Mouse (Mus musculus) adrenal gland, adult 18-20 months (tissue): ENCODE results near the gene AI467606. TPM values are rescaled to one million over a fixed set of nuclear protein-coding genes. Genes with fewer than 3 reads are reported as not detected.
"Not testable (repeated sequence)": the region's sequence is repeated elsewhere in the genome, so short reads cannot be mapped to it uniquely, and the experiment has no call there.

Experiments used
- DNase-seq, 2 experiments: peaks; one replicate each; pipeline ENCODE4 v3.0.0; 2021 to 2022; ENCODE audit warnings: low spot score in 2 of 2
- long read RNA-seq, 2 experiments: library from polyadenylated mRNA; stranded (forward); transcript quantifications; one replicate each; pipeline ENCODE4 v2.0.0; 2021
- total RNA-seq, 2 experiments: library from RNA; stranded (reverse); gene quantifications; 1 replicate in 1 of 2; 2 replicates in 1 of 2; pipeline ENCODE4 v1.2.3; 2021

The AI467606 gene
- 1 to 10 TPM in 1 of 2 experiments, under 1 TPM in 1; 0.96 to 1.6 TPM for total RNA-seq
- long read RNA-seq, experiment 1, partial matches to known transcripts, result 0 of 1 reads
- long read RNA-seq, experiment 1, other reads (novel, unspliced or antisense), result 0 of 1 reads
- long read RNA-seq, experiment 2, partial matches to known transcripts, result 0 of 1 reads
- long read RNA-seq, experiment 2, other reads (novel, unspliced or antisense), result 0 of 1 reads

DNA sequence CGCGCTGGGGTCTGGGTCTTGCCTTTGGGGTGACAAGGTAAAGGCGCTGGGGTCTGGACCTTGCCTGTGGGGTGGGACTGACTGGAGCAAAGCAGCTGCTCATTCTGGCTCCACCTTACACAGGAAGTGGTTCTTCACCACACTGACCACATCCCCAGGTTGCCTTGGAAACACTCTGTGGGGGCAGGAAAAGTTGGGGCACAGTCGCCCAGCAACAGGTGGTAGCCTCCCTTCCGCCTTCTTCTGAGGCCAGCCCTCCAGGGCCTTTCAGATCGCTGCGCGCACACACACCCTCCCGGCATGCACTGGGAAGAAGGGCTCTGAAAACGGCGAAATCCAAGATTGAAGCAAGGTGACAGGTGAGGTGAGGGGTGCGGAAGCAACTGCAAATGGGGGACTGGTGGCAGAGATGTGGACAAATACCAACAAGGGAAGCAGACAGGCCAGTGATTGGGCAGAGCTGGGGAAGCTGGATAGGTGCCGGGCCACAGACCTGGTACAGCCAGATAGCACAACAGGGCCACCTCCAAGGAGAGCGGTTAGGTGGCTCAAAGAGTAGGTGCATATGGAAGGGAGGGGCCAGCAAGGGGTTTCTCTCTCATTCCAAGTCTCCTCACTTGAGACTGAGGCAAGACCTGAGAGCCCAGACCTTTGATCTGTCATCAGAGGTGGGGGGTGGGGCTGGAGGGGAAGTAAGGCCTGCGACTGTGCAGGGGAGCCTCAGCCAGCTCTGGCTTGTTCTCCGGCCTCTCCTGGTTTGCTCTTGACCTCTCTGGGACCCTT is at the start of gene AI467606:
Gene AI467606 (plus strand): TSS at position 246 of the 783 bp plus-strand sequence.
- DNase-seq, result peak in 1 of 2 experiments; percentile 35

DNA sequence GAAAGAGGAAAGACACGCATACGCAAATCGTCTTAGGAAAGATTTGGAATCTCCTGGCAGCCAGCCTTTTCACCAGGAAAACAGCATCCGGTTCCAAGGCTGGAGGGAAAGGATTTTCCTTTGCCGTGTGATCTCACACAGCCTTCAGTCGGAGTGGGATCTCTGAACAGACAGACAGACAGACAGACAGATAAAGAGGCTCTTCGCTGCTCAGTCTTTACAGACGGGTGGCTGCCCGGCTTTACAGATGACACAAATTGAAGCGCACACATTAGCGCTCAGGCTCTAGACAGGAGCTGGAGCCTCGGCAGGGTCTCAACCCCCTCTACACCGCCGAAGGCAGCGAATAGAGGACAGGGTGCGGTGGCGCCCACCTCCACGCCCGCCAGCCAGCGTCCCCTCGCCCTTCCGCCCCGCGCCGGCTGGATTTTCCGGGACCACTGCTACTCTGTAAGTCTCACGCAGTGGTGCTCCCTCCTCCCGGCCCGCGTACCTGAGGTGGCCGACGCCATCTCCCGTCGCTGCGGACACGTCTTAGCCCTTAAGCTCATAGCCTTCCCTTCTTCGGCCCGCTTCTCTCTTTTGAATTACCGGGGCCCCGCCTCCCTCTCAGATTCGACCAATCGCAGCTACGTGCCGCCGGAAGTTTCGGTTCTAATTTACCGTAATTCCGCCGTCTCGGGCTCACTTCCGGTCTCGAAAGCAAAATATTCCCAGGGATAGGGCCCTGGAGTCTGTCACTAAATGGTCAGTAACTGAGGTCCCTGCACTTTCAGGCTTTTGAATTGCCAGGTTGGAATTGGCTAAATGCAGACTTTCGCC is 49.1 kb upstream of the AI467606 start, which contains the start of gene Kif22:
Gene Kif22 (minus strand): TSS at position 621 of the 822 bp plus-strand sequence.
- peak; percentile 85 to 89 for DNase-seq

DNA sequence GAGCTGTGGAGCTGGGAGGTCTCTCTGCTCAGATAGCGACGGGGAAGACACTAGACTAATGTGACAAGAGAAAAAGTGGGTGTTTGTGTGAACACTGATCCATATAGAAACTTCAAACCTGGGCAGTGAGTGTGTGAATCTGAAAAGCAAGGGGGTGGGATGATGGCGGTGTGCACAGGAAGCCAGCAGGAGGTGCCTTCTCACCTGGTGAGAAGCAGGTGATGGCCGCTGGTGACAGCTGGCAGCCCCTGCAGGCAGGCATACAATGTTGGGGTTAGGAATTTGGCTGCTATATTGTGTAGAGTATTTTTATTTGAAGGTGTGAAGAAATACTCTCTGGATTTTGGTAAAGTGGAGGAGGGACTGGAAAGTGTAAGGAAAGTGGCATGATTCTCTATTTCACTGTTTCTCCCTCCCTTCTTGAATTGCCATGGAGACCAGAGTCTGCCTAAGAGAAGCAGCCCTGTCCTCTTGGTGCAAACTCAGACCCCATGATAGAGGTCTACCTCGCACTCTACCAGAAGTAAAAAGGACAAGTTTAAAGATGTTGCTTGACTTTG is 36.1 kb upstream of the AI467606 start:
- no peak for DNase-seq

DNA sequence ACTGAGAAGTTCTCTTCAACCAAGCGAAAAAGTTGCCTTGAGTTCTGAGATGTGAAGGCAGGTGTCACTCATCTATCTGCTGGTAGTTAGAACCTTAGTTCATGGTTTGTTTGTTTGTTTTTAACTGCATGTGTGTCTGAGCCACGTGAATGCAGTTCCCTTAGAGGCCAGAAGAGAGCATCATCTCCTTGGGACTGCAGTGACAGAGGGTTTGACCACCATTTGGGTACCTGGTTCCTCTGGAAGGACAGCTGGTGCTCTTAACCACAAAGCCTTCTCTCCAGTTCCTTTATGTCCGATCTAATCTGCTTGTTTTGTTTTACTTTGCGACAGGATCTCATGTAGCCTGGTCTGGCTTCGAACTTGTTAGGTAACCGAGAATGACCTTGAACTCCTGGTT is 25.6 kb upstream of the AI467606 start:
- no peak for DNase-seq

DNA sequence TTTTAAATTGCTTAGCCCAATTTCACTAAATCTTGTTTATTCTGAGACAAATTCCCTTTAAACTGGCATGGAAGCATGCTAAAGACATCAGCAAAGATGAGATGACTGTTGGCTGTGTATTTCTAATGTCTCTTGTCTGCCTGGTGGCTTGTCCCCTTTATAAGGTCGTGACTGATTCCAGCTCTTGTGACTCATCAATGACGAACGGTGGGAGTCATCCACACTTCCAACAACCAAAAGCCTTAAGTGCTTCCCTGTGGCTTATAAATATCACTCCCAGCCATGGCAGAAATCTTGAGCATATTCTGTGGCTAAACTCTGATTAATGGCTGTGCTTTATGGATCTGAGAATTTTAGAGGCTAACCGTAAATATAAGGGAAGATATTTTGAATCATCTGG is 24.8 kb upstream of the AI467606 start:
- DNase-seq, result peak in 1 of 2 experiments; percentile 19

DNA sequence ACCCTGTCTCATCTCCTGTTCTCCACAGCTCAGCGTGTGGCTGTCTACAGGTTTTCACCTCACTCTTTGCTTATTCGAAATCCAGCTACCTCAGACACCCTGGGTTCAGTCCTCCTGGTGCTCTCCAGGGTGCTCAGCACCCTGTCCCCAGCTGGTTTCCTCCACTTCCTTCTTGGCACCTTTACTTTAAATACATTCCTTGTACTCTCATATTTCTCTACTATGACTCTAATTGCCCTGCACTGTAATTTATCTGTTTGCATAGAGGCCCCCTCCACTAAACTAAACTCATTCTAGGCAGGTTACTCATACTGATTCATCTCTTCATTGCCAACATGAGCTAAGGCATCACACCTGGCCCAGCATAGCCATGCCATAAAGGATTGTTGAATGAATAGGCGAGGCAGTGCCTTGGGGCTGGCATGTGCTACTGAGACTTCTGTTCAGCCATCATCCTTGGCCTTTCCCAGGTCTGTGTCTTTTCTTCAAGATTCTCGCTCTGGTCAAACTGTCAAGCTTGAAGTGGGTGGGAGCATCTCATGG is 20.2 kb upstream of the AI467606 start:
- no peak for DNase-seq

DNA sequence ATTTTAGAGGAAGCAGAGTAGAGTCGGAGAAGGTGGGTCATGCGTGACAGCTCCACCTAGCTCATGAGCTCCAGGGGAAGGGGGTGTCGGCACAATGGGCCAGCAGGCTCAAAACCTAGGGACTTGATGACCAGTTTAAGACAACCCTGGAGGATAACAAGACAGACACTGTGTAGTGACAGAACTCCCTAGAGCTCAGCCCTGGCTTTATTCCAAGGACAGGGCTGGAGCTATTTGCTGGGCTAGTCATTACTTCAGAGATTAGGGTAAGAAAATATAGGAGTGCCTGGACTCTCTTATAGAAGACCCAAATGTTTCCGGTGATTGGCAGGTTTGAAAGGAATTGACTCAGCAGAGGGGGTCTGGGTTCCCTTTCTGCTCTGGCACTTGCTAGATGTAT is 17.9 kb upstream of the AI467606 start:
- DNase-seq, result peak in 1 of 2 experiments; percentile 11

DNA sequence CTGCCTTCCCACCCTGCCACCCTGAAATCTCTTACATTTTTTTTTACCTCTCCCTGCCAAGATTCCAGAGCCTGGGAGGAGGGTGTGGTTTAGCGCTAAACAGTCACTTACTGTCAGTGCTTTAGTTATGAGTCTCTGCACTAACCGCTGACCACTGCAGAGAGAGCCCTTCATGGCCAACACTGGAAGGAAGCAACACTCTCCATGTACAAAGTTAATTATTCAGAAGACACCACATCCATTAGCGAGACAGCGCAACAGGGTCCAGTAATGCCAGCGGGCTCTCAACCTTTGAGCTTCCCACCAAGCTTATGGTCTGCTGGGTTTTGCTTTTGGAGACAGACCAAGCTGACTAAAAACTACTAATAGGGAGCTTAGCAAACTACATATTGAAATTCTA is 15.0 kb upstream of the AI467606 start:
- DNase-seq, result no peak

DNA sequence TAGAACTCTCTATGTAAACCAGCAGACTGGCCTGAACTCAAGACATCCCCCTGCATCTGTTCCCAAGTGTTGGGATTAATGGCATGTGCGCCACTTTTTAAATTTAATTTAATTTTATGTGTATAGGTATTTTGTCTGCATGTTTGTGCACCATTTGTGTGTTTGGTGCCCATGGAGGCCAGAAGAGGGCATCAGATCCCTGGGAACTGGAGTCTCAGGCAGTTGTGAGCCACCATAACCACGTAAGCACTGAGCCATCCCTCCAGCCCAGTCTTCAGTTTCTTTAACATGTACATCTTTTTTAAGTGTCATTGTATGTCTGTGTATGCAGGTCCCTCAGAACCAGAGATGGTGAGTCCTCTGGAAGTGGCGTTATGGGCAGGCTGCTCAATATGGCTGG is 13.5 kb upstream of the AI467606 start:
- no peak for DNase-seq

DNA sequence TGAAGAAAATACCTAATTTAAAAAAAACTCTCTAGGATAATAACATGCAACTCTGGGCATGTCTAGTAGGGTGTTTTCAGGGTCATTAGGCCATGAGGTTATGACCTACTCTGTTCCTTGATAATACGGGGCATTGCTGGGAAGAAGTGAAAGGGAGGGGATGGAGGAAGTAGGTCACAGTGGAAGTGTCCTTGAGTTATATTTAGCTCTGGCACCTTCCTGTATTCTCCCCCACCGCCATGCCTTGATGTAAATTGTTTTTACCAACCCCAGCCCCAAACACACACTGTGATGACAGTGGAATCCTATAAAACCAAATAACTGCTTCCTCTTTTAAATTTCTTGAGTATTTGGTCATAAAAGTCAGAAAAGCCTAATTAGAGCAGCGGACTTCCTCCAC is 11.1 kb upstream of the AI467606 start:
- no peak for DNase-seq

DNA sequence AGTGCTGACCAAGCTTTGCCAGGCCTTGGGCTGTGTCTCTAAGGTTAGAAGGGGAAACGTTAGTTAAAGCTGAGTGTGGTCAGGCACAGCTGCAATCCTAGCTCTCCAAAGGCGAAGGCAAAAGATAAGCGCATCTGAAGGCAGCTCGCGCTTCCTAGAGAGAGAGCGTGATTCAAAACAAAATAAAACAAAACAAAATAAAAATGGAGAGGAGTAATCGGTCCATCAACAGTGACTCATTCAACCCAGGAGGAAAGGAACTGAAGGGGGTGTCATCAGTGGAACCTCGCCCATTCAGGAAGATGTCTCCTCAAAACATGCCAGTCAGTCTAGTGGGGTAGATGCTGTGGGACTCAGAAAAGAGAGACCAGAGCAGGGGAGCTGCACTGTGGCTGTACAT is 8.9 kb upstream of the AI467606 start:
- DNase-seq, result no peak

DNA sequence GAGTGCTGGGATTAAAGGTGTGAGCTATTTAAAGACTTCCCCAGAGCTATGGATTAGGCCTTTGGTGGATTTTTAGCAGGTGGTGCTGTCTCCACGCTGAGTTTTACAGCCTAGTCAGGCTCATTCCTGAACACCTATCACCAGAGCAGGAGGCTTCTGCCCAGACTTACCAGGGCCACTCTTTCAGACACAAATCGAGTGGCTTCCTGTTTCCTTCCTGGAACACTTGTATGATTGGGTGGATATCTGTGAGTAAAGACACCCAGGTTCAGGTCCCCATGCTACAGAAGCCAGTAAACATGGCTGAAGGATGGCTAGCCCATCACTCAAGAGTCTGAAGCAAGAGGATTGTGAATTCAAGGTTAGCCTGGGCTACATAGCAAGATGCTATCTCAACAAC is 8.2 kb upstream of the AI467606 start:
- no peak for DNase-seq

GRCm38 (mm10) chr7:127083689-127084088 is 7.5 kb upstream of the AI467606 start:
- no peak for DNase-seq

DNA sequence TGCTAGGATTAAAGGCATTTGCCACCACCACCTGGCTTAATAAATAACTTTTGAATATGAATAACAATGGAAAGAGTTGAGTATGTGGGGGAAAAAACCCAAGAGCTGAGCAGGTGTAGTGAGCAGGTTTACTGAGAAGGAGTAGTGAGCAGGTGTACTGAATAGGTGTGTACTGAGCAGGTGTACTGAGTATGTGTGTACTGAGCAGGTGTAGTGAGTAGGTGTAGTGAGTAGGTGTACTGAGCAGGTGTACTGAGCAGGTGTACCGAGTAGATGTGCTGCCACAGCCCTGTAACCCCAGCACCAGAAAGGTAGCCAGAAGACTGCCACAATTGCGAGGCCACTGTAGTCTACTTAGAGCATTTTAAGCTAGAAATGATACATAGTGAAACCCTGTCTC is 6.4 kb upstream of the AI467606 start:
- no peak for DNase-seq

GRCm38 (mm10) chr7:127085751-127086150 is 5.4 kb upstream of the AI467606 start:
- not testable (repeated sequence) for DNase-seq

GRCm38 (mm10) chr7:127087278-127088010 is 3.7 kb upstream of the AI467606 start, which contains the start of gene Zg16:
Gene Zg16, minus strand, starts transcription at chr7:127087328.
- DNase-seq, result not testable (repeated sequence)

DNA sequence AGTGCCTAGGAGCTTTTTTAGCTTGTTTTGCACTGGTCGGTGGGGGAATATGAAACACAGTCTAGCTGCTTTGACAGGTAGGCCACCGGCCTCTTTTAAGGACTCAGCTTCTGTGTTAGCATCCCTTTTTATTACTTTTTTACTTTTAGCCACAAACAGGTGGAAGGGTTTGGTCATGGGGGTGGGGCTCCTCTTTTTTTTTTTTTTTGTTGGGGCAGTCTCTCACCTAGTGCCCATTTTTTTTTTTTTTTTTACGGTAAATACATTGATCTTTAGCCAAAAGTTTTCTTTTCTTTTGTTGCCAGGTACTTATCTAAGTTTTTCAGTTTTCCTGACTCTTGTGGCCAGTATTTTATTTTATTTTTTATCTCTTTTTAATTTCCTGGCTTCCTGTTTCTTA is 3.1 kb upstream of the AI467606 start:
- DNase-seq, result no peak

DNA sequence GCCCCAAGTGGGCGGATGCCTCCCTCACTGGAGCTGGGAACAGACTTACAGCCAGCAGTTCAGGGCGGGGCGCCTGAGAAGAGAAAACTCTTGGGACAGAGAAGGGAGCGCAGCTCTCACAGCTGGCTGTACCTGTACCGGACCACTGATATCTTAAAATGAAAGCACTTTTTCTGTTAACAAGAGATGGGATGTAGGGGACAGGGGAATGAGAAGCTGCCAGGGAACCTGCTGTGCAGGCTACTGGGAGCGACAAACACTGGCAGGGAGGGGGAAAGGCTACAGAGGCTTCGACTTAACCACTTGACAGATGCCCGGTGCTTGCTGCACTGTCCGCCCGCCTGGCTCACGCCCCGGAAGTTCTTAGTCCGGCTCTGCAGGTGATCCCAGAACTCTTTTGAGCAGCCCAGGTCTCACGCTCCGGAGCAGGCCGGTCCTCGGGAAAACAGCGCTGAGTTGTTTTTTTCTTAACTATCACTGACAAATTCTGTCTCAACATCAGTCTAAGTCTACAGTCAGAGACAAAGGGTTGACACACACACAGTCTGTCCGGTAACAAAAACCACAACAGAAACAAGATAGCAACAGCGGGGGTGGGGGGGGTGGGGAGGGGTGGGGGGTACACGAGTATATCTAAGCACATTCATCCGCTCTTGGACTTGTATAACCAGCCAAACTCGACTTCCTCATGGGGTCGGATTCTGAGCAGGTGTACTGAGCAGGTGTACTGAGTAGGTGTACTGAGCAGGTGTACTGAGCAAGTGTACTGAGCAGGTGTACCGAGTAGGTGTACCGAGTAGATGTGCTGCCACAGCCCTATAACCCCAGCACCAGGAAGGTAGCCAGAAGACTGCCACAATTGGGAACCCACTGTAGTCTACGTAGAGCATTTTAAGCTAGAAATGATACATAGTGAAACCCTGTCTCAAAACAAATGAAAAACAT is 2.0 kb upstream of the AI467606 start:
- no peak for DNase-seq
